Mouse (Mus musculus) forebrain, embryonic 13.5 days (tissue): ENCODE measurements at regions not wholly inside any gene's neighbourhood (a gene's known extent, or its start where the extent isn't known, plus 50 kb on each side); places are given as distances from the start of the nearest gene placed in this dataset.
A peak's percentile ranks its signal among the peaks of the same experiment; 100 is the strongest.

Source experiments
- ATAC-seq: fragments of 200-750 bp; cut with Nextera tagmentation; 2 replicates; pipeline ENCODE4 v1.8.0; 2017
- H3K27ac ChIP-seq: fragments of 300-500 bp; sonication (generic); 2 replicates; pipeline ENCODE4 v1.5.1; 2015; ENCODE audit warnings: inconsistent platforms, mild to moderate bottlenecking, moderate library complexity
- H3K27me3 ChIP-seq: fragments of 300-500 bp; sonication (generic); 2 replicates; pipeline ENCODE4 v1.6.1; 2015; ENCODE audit warnings: mild to moderate bottlenecking, inconsistent platforms
- H3K36me3 ChIP-seq: fragments of 300-500 bp; sonication (generic); 2 replicates; pipeline ENCODE4 v1.6.1; 2015; ENCODE audit warnings: mild to moderate bottlenecking, inconsistent platforms; ENCODE audit not compliant: poor library complexity, severe bottlenecking
- H3K4me1 ChIP-seq: fragments of 300-500 bp; sonication (generic); 2 replicates; pipeline ENCODE4 v1.6.1; 2015; ENCODE audit warnings: inconsistent platforms
- H3K4me2 ChIP-seq: fragments of 300-500 bp; sonication (generic); 2 replicates; pipeline ENCODE4 v1.6.1; 2015; ENCODE audit warnings: inconsistent platforms, mild to moderate bottlenecking, moderate library complexity
- H3K4me3 ChIP-seq: fragments of 300-500 bp; sonication (generic); 2 replicates; pipeline ENCODE4 v1.5.1; 2015; ENCODE audit warnings: mild to moderate bottlenecking, inconsistent platforms
- H3K9ac ChIP-seq: fragments of 300-500 bp; sonication (generic); 2 replicates; pipeline ENCODE4 v1.6.1; 2015; ENCODE audit warnings: mild to moderate bottlenecking, inconsistent platforms
- H3K9me3 ChIP-seq: fragments of 300-500 bp; sonication (generic); replicated peaks from 2 replicates; pipeline ENCODE4 v1.6.1; 2016; ENCODE audit warnings: inconsistent platforms
- WGBS: fragments of 180-500 bp; shearing (Covaris S2); methylation state at CpG from one replicate; pipeline ENCODE4 v1.1.7; 2015; 5-methylcytosine and 5-hydroxymethylcytosine counted together

DNA sequence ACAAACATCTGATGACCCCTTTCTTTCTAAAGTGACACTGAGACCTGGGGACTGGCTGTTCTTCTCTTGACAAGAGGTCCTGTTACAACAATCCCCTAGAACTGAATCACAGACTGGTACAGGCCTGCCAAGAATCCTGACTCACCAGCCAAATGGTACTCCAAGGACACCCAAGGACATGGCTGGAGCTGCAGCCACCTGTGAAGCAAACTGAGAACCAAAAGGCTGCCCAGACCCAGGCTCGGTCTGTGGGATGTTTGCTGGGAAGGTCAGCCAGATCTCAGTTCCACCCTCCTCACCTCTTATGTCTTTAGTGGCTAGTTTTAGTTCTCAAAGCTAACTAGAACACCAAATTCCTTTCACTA, 112.1 kb upstream of the Fmo9 start:
- H3K27me3 ChIP-seq, result no peaks in the 10 kb centered on the region
- H3K4me3 ChIP-seq, result no peak overlapping the region
- H3K4me2 ChIP-seq, result no peak overlapping the region
- no peak overlapping the region for H3K27ac ChIP-seq
- WGBS, result 94% methylated on average over 1 of the region's 1 CpGs
- H3K4me1 ChIP-seq, result peaks cover 8% of the 10 kb centered on the region
- no peaks in the 10 kb centered on the region for H3K9me3 ChIP-seq
- H3K9ac ChIP-seq, result no peak overlapping the region
- ATAC-seq, result no peak
- H3K36me3 ChIP-seq, result no peaks in the 10 kb centered on the region

DNA sequence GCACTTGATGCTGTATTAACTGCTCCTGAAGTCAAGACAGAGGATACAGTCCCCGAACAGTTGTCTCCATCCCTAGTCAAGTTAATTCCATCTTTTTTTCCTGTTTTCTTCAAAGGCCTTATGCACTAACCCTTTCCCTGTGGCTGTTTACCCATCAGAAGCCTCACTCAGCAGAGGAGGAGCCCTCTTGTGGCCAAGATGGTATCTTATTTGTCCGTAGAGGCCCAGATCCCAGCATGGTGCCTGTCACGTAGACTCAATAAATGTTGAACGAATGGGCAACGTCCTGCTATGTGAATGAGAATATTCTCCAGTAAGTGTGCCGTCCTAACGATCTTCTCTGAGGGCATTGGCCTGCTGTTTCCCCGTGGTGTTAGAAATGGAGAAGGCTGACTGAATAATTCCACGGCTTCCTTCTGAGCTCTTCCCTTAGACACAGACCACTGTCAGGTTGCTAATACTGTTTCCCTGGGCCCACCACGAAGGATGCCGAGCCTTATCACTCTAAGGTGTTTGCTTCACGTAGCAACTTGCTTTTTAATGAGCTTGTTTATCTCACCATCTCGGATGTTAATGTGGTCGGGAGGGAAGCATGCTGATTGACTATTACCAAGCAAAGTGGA, 113.1 kb upstream of the Fmo9 start:
- Histone ChIP-seq H3K27me3 (no peaks in the 10 kb centered on the region), H3K27ac (no peak overlapping the region), H3K4me1 (no peaks in the 10 kb centered on the region), H3K9ac (no peak overlapping the region), H3K36me3 (no peaks in the 10 kb centered on the region), H3K4me3 (no peak overlapping the region), H3K9me3 (no peaks in the 10 kb centered on the region), H3K4me2 (no peak overlapping the region)
- ATAC-seq, result peak; percentile 50; the same call in 1 of the 2 replicates
- 47% methylated on average over 14 of the region's 14 CpGs for WGBS

GRCm38 (mm10) chr1:166795613-166796012, 114.0 kb upstream of the Fmo9 start:
- ATAC-seq, result no peak
- Histone ChIP-seq H3K4me1 (no peaks in the 10 kb centered on the region), H3K4me2 (no peak overlapping the region), H3K36me3 (no peaks in the 10 kb centered on the region), H3K9ac (no peak overlapping the region), H3K27me3 (no peaks in the 10 kb centered on the region), H3K27ac (no peak overlapping the region), H3K4me3 (no peak overlapping the region), H3K9me3 (no peaks in the 10 kb centered on the region)
- 86% methylated on average over 4 of the region's 4 CpGs for WGBS

- no peaks in the 10 kb centered on the region for H3K4me1 ChIP-seq
- no peak for ATAC-seq
- WGBS, result 62% methylated on average over 6 of the region's 6 CpGs
- H3K4me3 ChIP-seq, result no peak overlapping the region
- H3K27ac ChIP-seq, result no peak overlapping the region
- H3K27me3 ChIP-seq, result no peaks in the 10 kb centered on the region
- no peak overlapping the region for H3K9ac ChIP-seq
- no peaks in the 10 kb centered on the region for H3K36me3 ChIP-seq
- no peak overlapping the region for H3K4me2 ChIP-seq
- no peaks in the 10 kb centered on the region for H3K9me3 ChIP-seq
Observed at GRCm38 (mm10) chr1:166796362-166796925, 114.8 kb upstream of the Fmo9 start.

GRCm38 (mm10) chr1:166796931-166797330, 115.3 kb upstream of the Fmo9 start:
- Histone ChIP-seq H3K4me2 (no peak overlapping the region), H3K9me3 (no peaks in the 10 kb centered on the region), H3K36me3 (no peaks in the 10 kb centered on the region), H3K4me1 (no peaks in the 10 kb centered on the region), H3K4me3 (no peak overlapping the region), H3K9ac (no peak overlapping the region), H3K27me3 (no peaks in the 10 kb centered on the region), H3K27ac (no peak overlapping the region)
- WGBS, result 72% methylated on average over 4 of the region's 4 CpGs
- no peak for ATAC-seq

DNA sequence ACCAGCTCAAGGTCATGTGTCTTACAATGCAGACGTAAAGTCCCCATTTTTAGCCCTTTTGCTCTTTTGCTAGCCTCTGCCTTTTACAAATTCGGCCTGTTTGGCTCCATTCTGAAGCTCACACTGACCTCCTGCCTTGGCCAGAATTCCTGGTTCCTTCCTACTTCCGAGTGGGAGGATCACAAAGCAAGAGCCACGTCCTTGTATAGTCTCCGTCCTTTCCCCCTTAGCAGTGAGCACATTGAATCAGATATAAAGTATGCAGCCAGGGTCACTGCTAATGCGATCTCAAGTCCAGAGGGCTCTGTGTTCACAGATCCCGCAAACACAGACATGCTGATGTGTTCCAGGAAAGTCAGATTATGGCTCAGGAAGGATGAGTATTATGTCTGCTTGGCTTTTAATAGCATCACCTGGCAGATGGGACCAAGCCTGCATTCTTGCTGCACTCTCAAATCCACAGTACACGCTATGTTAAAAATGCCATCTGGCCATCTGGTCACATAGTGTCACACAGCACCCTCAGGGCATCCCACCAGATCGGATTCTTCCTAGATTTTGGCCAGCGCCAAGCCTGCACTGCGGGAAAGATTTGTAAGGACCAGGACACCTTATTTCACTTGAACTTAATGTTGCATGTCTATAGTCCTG, 119.4 kb upstream of the Fmo9 start:
- Histone ChIP-seq H3K4me3 (no peak overlapping the region), H3K27me3 (no peaks in the 10 kb centered on the region), H3K4me1 (no peaks in the 10 kb centered on the region), H3K9ac (no peak overlapping the region), H3K36me3 (no peaks in the 10 kb centered on the region), H3K9me3 (no peaks in the 10 kb centered on the region), H3K27ac (no peak overlapping the region), H3K4me2 (no peak overlapping the region)
- ATAC-seq, result no peak
- 82% methylated on average over 11 of the region's 11 CpGs for WGBS

DNA sequence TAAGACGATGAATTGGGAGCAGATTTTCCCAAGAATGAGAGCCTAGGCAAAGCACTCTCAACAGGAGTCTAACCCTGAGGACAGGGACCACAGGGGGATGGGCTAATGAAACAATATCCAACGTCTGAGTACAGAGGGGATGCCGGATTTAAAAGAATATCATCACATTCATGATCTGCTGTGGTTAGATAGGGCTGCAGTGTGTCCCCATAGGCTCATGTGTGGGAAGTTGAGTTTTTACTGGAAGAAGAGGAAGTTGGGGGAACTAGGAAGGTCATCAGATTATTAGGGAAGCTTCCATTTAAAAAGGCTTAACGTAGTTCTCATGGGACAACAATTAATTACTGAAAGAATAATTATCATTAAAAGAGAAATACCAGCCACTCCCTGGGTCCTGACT, 120.3 kb upstream of the Fmo9 start:
- 60% methylated on average over 4 of the region's 4 CpGs for WGBS
- Histone ChIP-seq H3K9ac (no peak overlapping the region), H3K27me3 (no peaks in the 10 kb centered on the region), H3K4me1 (no peaks in the 10 kb centered on the region), H3K4me3 (no peak overlapping the region), H3K9me3 (no peaks in the 10 kb centered on the region), H3K36me3 (no peaks in the 10 kb centered on the region), H3K4me2 (no peak overlapping the region), H3K27ac (no peak overlapping the region)
- no peak for ATAC-seq

GRCm38 (mm10) chr1:166803928-166804327, 122.3 kb upstream of the Fmo9 start:
- H3K9me3 ChIP-seq, result no peaks in the 10 kb centered on the region
- no peak overlapping the region for H3K4me3 ChIP-seq
- no peak overlapping the region for H3K4me2 ChIP-seq
- ATAC-seq, result no peak
- H3K4me1 ChIP-seq, result no peaks in the 10 kb centered on the region
- H3K27ac ChIP-seq, result no peak overlapping the region
- H3K9ac ChIP-seq, result no peak overlapping the region
- WGBS, result 86% methylated on average over 2 of the region's 2 CpGs
- no peaks in the 10 kb centered on the region for H3K27me3 ChIP-seq
- H3K36me3 ChIP-seq, result no peaks in the 10 kb centered on the region

- Histone ChIP-seq H3K4me1 (no peaks in the 10 kb centered on the region), H3K4me2 (no peak overlapping the region), H3K4me3 (no peak overlapping the region), H3K9me3 (no peaks in the 10 kb centered on the region), H3K27ac (no peak overlapping the region), H3K27me3 (no peaks in the 10 kb centered on the region), H3K36me3 (no peaks in the 10 kb centered on the region), H3K9ac (no peak overlapping the region)
- no peak for ATAC-seq
- 91% methylated on average over 1 of the region's 1 CpGs for WGBS
Observed at GRCm38 (mm10) chr1:166804333-166804732, 122.7 kb upstream of the Fmo9 start.

GRCm38 (mm10) chr1:166807163-166807945, 125.7 kb upstream of the Fmo9 start:
- no peak overlapping the region for H3K4me2 ChIP-seq
- WGBS, result 70% methylated on average over 7 of the region's 7 CpGs
- 0 out of 2 replicates have a peak, but pooled peaks have one; percentile 38 for ATAC-seq
- H3K27ac ChIP-seq, result no peak overlapping the region
- H3K9me3 ChIP-seq, result no peaks in the 10 kb centered on the region
- H3K4me3 ChIP-seq, result no peak overlapping the region
- no peak overlapping the region for H3K9ac ChIP-seq
- no peaks in the 10 kb centered on the region for H3K4me1 ChIP-seq
- H3K36me3 ChIP-seq, result no peaks in the 10 kb centered on the region
- H3K27me3 ChIP-seq, result no peaks in the 10 kb centered on the region

- Histone ChIP-seq H3K4me1 (no peaks in the 10 kb centered on the region), H3K9me3 (no peaks in the 10 kb centered on the region), H3K27ac (no peak overlapping the region), H3K4me2 (no peak overlapping the region), H3K36me3 (no peaks in the 10 kb centered on the region), H3K4me3 (no peak overlapping the region), H3K9ac (no peak overlapping the region), H3K27me3 (no peaks in the 10 kb centered on the region)
- WGBS, result 93% methylated on average over 9 of the region's 9 CpGs
- ATAC-seq, result no peak
Observed at GRCm38 (mm10) chr1:166811341-166812071, 129.9 kb upstream of the Fmo9 start.

GRCm38 (mm10) chr1:166812072-166812461, 130.4 kb upstream of the Fmo9 start:
- H3K4me2 ChIP-seq, result no peak overlapping the region
- no peak overlapping the region for H3K27ac ChIP-seq
- no peaks in the 10 kb centered on the region for H3K9me3 ChIP-seq
- H3K4me1 ChIP-seq, result no peaks in the 10 kb centered on the region
- no peak for ATAC-seq
- no peaks in the 10 kb centered on the region for H3K36me3 ChIP-seq
- 92% methylated on average over 7 of the region's 7 CpGs for WGBS
- no peak overlapping the region for H3K4me3 ChIP-seq
- H3K27me3 ChIP-seq, result no peaks in the 10 kb centered on the region
- no peak overlapping the region for H3K9ac ChIP-seq
